Mouse (Mus musculus) heart, postnatal 36 days (tissue): ENCODE measurements around the gene Eps8l1. TPM values are rescaled to one million over a fixed set of nuclear protein-coding genes. Genes with fewer than 3 reads are reported as not detected.
"Not testable (repeated sequence)": the region's sequence is repeated elsewhere in the genome, so short reads cannot be mapped to it uniquely, and the experiment has no call there.

ENCODE experiments used
- DNase-seq, 2 experiments: peaks; one replicate each; pipeline ENCODE4 v3.0.0; 2021 to 2022
- intact Hi-C: fragments of 180-260 bp; cut with DNase I; formaldehyde crosslinking; loops from one replicate; pipeline ENCODE4 v1.15.1; 2025
- total RNA-seq, 2 experiments: library from RNA; stranded (reverse); gene quantifications; 2 replicates each; pipeline ENCODE4 v1.2.3; 2021

The Eps8l1 gene
- total RNA-seq: 1 to 10 TPM; 1.5 to 3.5 TPM

DNA sequence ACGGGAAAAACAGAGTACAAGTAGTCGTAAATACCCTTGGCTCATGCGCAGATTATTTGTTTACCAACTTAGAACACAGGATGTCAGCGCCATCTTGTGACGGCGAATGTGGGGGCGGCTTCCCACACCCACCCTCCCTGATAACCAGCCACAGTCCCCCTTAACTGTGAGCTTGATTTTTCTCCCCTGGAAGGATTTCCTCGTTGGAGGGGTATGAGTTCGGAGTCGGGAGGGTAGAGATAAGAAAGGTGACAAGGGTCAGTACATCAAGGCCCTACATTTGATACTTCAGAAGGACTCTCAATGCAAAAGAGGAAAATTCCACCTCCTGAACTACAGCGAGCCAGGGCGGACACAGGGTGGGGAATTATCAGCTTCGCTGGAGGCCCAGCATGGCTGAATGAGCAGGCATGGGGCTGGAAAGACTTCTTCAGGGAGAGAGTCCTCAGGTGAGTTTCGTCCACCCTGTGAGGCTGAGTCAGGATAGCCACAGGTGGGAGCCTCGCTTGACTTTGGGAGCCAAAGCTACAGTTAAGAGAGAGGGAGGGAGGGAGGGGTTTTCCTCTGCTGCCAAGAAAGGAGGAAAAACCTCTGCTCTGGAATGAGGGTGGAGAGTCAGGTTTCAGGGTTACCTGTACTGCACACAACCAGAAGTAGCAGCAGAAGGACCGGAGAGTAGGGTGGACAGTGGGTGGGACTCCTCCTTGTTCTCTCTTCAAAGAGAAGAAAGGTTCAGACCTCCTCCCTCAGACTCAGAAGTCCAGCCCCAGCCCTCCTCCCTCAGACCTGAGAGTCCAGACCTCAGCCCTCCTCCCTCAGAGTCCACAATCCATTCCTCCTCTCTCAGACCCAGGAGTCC is at the start of gene Eps8l1:
Gene Eps8l1 (plus strand): TSS at position 99 of the 859 bp plus-strand sequence.
- DNase-seq: no peak
- intact Hi-C loops: loop anchor here (10.0 kb wide), 1 partner anchor 426 kb away; no protein-coding TSS in a partner anchor

DNA sequence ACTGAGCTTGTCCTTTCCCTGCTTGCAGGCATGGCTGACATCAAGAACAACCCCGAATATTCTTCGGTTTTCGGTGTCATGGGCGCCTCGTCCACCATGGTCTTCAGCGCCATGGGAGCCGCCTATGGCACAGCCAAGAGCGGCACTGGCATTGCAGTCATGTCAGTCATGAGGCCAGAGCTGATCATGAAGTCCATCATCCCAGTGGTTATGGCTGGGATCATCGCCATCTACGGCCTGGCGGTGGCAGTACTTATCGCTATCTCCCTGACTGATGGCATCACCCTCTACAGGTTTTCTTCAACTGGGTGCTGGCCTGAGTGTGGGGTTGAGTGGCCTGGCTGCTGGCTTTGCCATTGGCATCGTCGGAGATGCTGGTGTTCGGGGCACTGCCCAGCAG is 48.1 kb upstream of the Eps8l1 start:
- DNase-seq, intact Hi-C loops: not testable (repeated sequence)

DNA sequence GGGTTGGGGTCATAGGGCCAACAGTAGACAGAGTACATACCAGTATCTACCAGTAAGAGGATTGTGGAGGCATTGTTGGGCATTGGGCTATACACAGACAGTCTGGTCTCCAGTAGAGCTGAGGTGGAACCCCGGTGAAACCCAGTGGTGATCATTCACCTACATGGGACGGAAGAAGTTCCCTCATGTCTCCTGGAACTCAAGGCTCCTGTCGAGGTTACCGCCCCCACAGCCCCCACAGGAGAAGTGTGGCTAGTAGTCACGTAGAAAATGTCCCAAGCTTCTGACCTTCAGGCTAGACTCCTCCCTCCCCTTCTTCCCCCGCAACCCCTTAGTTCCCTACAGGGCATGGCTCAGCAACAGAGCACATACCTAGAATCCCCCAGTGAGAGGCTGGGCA is 40.8 kb upstream of the Eps8l1 start:
- intact Hi-C loops: no loop called here
- DNase-seq: no peak

DNA sequence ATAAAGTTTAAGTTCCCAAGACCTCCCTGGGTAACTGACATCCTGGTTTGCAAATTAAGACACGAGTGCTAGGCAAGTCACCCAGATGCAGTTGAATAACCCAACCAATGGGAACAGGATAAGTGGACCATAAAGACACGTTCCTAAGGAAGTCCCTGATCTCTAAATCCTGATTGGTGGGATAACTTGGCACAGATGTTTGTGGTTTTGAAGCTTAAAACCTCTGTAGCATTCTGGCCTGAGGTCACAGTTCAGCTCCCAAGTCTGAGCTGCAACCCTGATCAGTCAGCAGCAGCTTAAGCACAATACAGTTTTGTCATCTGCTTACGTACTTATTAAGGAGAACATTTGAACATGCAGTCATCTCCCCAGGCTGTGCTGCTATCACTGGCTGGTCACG is 40.2 kb upstream of the Eps8l1 start:
- DNase-seq: no peak
- intact Hi-C loops: no loop called here

DNA sequence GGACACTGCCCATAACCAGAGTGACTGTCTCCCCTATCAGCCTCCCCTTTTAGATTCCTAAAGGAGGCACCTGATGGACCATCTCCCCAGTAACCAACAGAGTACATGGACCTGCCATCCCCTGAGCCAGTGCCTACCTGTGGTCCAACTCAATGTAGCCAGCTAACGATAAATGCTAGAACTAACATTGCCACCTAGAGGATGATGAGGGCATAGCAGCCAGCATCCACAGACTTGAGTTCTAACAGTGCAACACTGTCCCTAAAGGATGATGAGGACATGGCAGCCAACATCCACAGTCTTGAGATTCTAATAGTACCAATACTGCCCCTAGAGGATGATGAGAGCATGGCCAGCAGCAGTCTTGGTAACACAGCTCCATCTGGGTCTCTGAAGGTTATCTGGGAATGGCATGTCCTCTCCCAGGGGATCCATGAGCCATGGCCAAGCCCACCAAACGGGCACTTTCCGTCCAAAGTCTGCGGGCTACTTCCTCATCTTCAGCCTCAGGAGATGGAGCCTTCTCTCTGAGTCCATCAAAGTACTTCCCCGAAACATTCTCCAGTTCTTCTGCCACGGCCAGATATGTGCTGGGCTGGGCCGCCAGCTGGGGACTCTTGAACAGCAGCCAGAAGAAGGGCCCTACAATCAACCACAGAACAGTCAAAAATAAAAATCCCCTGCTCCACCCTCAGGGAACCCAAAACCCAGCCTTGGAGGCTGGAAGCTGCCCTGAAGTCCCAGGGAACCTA is 33.1 kb upstream of the Eps8l1 start:
- intact Hi-C loops: loop anchor here (1.0 to 5.0 kb wide), 4 partner anchors 130 to 400 kb away; no protein-coding TSS in a partner anchor
- DNase-seq: peak; percentile 80 to 86

DNA sequence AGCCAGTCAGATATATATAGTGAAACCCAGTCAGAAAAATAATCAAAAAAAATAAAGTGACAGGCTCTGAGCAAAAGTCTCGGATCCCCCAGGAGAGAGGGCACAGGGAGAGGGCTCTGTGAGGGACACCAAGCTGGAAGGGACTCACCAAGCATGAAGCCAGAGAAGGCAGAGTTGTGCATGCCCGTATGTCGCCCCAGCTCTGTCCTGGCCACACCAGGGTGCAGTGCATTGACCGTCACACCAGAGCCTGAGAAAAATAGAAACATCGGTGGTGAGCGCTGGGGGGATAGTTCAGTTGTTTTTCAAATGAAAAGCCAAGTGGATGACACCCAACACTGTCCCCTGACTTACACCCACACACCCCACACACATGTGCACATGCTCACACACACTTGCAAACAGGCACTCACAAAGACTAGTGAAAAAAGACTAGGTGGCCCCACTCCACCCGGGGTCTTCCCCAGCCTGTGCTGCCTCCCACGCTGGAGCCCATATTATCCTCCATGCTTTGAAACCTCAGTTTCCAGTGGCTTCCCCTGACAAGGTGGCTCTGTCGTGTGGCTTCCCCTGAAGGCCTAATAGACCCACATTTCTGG is 30.1 kb upstream of the Eps8l1 start:
- intact Hi-C loops: loop anchor here (2.0 kb wide), 1 partner anchor 40 kb away; no protein-coding TSS in a partner anchor
- no peak for DNase-seq

DNA sequence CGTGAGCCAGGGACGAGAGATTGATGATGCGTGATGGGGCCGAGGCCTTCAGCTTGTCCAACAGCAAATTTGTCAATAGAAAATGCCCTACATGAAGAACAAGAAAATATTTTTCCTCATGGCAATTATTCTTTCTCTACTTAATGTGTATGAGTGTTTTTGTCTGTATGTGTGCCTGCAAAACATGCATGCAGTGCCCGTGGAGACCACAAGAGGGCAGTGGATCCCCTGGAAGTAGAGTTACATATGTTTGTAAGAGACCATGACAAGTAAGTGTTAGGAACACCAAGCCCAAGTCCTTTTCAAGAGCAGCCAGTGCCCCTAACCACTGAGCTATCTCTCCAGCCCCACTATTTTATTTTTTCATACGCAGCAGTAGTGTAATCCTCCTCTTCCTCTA is 28.9 kb upstream of the Eps8l1 start:
- intact Hi-C loops: loop anchor here (1.0 to 2.0 kb wide), 2 partner anchors 39 to 93 kb away; partner anchors contain the start of gene Tnni3
- DNase-seq: peak; percentile 65 to 85

DNA sequence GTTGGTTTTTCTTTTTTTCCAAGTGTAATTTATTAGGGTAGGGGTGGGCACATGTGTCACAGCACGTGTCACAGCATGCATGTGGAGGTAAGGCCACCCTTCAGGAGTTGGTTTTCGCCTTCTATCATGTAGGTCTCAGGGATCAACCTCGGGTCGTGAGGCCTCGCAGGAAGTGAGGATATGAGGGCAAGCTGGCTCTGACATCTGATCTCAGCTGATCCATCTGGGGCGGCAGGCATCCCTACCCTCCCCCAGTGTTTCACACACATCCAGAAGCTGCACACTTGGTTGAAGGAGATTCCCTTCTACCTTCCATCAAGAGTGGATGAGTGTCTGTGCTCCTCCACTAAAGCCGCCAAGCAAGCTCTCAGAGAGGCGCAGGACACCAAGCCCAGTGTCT is 28.4 kb upstream of the Eps8l1 start:
- DNase-seq: no peak
- intact Hi-C loops: no loop called here

DNA sequence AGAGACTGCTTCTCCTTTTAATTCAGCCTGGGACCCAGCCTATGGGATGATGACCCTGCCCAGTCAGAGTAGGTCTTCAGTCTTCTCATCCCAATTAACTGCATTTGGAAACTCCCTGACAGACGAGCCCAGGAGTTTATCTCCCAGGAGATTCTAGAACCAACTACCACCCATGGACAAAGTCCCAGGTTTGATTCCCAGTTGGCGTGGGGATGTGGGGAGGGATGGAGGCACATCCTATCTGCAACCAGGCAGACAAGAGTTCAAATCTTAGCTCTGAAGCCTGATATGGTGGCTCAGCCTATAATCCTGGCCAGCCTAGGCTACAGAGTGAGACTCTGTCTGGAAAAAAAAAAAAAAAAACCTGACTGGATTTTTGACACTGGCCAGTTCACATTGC is 22.8 kb upstream of the Eps8l1 start:
- DNase-seq: no peak
- intact Hi-C loops: no loop called here

DNA sequence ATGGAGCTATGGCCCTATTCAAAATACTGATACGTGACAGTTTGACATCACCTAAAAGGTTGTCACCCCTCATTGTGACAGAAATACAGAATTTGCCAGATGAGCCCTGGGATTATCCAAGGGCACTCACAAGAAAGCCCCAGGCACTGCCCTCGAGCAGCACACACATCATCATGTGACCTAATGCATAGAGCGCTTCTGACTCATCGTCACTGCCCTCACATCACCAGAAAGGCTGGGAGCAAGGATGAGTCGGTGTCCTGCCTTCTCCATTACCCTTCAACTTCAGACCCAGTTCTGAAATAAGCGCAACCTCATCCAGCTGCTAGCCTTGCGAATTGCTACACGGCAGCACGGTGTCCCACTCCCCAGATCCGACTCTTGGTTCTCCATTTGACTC is 19.9 kb upstream of the Eps8l1 start:
- intact Hi-C loops: no loop called here
- no peak for DNase-seq

DNA sequence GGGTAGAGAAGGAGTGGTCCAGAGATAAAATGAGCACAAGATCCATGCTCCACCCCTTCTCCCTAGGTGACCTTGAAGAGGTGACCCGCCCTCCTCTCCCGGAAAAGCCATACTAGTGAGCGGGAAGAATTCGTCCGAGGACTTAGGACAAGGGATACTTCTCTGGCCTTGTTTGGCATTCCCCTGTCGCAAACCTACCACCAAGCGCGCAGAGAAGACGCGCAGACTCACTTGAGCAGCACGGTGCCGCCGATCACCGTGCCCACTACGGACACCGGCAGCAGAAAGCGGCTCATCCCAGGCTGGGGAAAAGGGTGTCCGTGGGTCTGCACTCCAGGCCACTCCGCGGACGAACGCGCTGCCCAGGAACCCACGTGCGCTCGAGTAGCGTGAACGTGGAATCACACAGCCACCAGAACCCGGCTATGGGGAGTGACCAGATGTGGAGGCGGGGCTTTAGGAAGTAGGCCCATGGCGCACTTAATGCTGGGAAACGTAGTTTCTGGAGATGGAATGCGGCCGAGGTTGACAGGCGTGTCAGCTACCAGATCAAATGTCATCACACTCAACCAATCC is 15.2 kb upstream of the Eps8l1 start, which contains the start of gene Rdh13:
Gene Rdh13 (minus strand): TSS at position 434 of the 576 bp plus-strand sequence.
- intact Hi-C loops: no loop called here
- DNase-seq: peak; percentile 84 to 88

DNA sequence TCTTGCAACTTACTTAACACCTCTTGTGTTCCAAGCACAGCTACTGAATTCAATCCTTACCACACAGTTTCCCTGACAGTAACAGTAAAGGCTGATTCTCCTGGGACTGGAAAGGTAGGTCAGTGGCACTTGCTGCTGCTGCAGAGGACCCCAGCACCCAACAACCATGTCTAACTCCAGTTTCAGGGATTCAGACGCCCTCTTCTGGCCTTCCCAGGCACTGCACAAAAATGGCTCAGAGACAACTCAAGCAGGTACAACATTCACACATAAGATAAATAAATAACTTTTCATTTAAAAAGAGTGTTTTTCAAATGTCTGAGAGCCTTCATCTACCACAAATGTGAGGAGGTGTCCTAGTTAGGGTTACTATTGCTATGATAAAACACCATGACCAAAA is 13.3 kb upstream of the Eps8l1 start:
- intact Hi-C loops: no loop called here
- DNase-seq: no peak

DNA sequence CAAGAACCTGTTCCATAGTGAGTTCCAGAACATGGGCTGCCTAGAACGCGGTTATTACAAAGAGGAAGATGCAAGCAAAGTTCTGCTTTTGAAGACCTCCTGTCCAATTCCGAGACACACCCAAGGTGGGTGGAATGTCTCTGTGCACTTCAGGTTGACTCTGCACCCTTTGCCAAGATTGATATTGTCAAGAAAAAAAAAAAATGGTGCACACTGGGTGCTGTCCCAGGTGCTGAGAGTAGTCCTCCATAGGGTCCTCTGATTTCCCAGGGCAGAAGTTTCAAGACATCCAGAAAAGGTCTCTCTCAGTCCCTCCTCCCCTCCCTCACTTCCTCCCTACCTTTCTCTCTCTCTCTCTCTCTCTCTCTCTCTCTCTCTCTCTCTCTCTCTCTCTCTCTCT is 12.0 kb upstream of the Eps8l1 start:
- intact Hi-C loops: no loop called here
- no peak for DNase-seq

DNA sequence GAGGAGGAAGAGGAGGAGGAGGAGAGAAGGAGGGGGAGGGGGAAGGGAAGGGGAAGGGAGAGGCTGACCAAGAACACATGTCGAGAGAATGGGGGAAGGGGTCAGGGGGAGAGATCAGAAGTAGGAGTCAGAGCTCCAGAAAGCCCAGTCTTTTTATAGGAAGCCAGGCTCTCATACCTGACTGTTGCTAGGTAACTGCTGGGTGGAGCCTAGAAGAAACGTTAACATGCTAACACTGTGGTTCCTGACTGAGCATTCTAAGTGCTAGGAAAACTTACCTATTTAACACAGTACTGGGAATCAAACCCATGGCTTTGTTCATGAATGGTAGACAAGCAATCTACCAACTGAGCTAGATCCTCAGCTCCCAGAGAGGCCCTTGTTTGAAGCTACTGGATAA is 11.3 kb upstream of the Eps8l1 start:
- intact Hi-C loops: no loop called here
- no peak for DNase-seq

DNA sequence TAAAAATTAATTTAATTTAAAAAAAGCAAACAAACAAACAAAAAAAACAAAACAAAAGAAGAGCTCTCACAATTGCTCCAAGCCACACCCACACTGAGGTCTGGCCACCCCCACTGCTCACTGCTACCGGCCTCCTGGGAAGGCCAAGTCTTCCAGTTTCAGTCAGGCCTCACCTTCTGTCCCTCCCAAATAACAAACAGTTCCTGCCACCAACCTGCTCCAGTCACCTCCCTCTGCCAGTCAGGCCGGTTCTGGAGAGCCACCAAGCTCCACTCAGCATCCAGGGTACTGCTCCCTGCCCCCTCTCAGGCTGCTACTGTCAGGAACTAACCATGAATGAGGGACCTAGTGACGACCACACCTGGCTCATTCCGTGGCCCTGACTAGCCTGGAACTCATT is 7.8 kb upstream of the Eps8l1 start:
- intact Hi-C loops: no loop called here
- no peak for DNase-seq

DNA sequence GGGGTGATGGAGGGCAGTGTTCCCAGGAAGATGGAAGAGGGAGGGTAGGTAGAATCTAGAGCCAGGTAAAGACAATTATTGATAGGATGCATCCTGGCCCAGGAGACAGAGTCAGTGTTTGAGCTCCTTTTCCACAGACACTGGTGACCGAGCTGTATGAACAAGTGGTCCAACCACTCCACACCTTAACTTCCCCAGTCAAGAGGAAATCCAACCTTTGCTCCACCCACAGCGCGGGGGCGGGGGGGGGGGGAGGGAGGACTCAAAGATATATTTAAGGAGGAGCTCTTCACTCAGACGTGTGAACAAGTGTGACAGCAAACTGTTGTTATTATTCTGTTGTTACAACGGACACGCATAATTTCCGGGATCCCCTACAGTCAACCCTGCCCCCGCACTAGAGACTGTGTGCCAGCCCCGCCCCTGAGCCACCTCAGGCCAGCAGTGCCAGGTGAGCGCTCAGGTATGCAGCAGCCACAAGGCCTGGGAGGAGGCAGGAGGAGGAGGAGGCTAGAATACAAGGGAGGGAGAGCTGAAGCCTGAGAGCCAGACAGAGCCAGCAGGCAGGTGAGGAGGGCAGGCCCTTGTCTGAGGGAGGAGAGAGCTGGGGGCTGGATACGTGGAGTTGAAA is 3.8 kb downstream of the Eps8l1 start:
- no peak for DNase-seq
- intact Hi-C loops: loop anchor here (10.0 kb wide), 1 partner anchor 430 kb away; no protein-coding TSS in a partner anchor

DNA sequence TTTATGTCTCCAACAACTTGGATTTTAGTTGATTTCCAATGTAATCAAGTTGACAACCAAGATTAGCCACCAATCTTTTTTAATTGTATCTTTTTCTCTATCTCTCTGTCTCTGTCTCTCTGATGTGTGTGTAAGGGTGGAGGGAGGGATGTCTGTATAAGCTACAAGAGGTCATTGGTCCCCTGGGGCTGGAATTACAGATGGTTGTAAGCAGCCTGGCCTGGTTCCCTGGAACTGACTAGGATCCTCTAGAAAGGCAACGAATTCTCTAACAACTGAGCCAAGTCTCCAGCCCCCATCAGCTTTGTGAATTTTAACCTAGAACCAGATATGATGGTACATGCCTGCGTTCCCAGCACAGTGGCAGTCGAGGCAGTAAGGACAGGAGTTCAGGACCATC is 7.3 kb downstream of the Eps8l1 start:
- intact Hi-C loops: loop anchor here (10.0 kb wide), 1 partner anchor 433 kb away; no protein-coding TSS in a partner anchor

DNA sequence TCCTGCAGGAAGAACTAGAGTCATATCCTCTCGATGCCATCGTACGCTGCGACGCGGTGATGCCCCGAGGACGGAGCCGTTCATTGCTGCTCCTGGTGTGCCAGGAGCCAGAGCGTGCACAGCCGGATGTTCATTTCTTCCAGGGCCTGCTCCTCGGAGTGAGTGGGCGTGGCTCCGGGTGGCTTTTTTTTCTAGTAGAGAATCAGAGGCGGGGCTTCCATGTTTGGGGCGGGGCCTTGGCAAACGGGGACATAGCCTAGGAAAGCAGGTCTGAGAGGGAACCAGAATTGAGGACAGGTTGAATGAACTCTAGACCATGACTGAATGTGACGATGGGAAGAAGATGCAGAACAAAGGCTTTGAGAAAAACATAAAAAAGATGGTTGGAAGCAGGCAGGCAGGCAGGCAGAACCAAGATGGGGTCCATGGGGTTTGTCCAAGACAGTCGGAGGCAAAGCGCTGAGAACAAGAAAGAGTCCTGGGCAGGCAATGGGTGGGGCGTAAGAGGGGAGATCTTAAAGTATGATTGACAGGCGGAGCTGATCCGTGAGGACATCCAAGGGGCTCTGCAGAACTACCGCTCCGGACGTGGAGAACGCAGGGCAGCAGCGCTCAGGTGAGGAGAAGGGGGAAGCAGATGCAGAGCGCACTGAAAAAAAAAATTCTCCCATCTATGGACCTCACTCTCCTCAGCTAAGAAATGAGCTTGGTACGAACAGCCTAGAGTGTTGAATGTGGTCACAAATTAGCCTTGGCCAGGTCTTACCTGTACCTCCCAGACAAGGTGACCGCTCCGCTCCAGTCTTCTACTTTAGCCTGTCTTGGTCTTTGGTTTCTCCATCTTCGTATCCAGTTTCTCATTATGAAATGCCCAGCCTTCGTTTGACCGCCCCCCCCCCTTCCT is 10.1 kb downstream of the Eps8l1 start:
- intact Hi-C loops: loop anchor here (2.0 to 5.0 kb wide), 3 partner anchors 40 to 796 kb away; no protein-coding TSS in a partner anchor
- peak; percentile 60 to 66 for DNase-seq

More for the DNA sequence above, 7.3 kb downstream of the Eps8l1 start:
- no peak for DNase-seq

DNA sequence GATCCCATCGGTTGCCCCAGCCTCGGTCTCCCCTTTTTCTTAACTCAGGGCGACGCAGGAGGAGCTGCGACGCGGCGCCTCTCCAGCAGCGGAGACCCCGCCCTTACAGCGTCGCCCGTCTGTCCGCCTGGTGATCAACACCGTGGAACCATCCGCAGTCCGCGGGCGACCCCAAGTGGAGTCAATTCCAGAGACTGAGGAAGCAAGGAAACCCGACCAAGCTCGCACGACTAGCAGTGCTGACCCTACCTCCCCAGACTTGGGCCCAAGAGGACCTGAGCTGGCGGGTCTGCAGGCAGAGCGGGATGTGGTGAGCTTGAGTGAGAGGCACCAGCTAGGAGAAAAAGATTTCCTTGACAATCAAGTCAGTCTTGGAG is 10.7 kb downstream of the Eps8l1 start:
- intact Hi-C loops: loop anchor here (2.0 to 5.0 kb wide), 3 partner anchors 40 to 796 kb away; no protein-coding TSS in a partner anchor
- peak; percentile 84 to 88 for DNase-seq
